Mouse (Mus musculus) small intestine, adult 2 months (tissue): ENCODE results near the gene Il16. TPM values are rescaled to one million over a fixed set of nuclear protein-coding genes. Genes with fewer than 3 reads are reported as not detected.

Source experiments
- H3K27ac ChIP-seq: fragments of 200-500 bp; 2 replicates; pipeline ENCODE4 v1.5.1; 2012; ENCODE audit warnings: low read depth, low read length, control low read depth, inconsistent platforms; ENCODE audit not compliant: insufficient read depth
- H3K27me3 ChIP-seq: fragments of 200-500 bp; 2 replicates; pipeline ENCODE4 v1.6.1; 2012; ENCODE audit warnings: mild to moderate bottlenecking, moderate library complexity, low read length, inconsistent platforms; ENCODE audit not compliant: control insufficient read depth, insufficient read depth
- H3K36me3 ChIP-seq: fragments of 200-500 bp; 2 replicates; pipeline ENCODE4 v1.6.1; 2012; ENCODE audit warnings: mild to moderate bottlenecking, low read length, control low read depth, inconsistent platforms; ENCODE audit not compliant: control insufficient read depth, insufficient read depth
- H3K4me1 ChIP-seq: fragments of 200-500 bp; 2 replicates; pipeline ENCODE4 v1.6.1; 2012; ENCODE audit warnings: low read length, inconsistent platforms, mixed read lengths; ENCODE audit not compliant: control insufficient read depth, insufficient read depth, insufficient read length
- H3K4me3 ChIP-seq: fragments of 200-500 bp; 2 replicates; pipeline ENCODE4 v1.5.1; 2012; ENCODE audit warnings: low read depth, mild to moderate bottlenecking, control low read depth, inconsistent platforms, low read length, moderate library complexity
- CTCF ChIP-seq: fragments of 200-500 bp; IDR thresholded peaks from 2 replicates; pipeline ENCODE4 v1.5.1; 2012; ENCODE audit warnings: low read depth, mild to moderate bottlenecking, control low read depth, inconsistent platforms, low read length, moderate library complexity, mixed read lengths; ENCODE audit not compliant: insufficient replicate concordance, insufficient read length; ENCODE audit errors: extremely low read depth
- POLR2A ChIP-seq: fragments of 200-500 bp; IDR thresholded peaks from 2 replicates; pipeline ENCODE4 v1.6.1; 2012; ENCODE audit warnings: low read depth, mild to moderate bottlenecking, control low read depth, inconsistent platforms, low read length, moderate library complexity
- WGBS: fragments of 180-500 bp; shearing (Covaris S2); methylation state at CpG from one replicate; pipeline ENCODE4 v1.1.7; 2018; 5-methylcytosine and 5-hydroxymethylcytosine counted together
- polyA plus RNA-seq: library from polyadenylated mRNA; depleted of rRNA; stranded (reverse); fragments of >200 nt; gene quantifications from 2 replicates; pipeline ENCODE4 v1.2.3, GENCODE M21; 2012

The Il16 gene
- polyA plus RNA-seq, 1 experiment = 6.3 TPM

- H3K36me3 ChIP-seq = no peaks in the 10 kb centered on the region
- H3K4me1 ChIP-seq = no peaks in the 10 kb centered on the region
- no peak overlapping the region for H3K4me3 ChIP-seq
- WGBS = 16% methylated on average over 5 of the region's 5 CpGs
- TF ChIP-seq POLR2A (no peak), CTCF (no peak)
- H3K27ac ChIP-seq = no peak overlapping the region
- H3K27me3 ChIP-seq = no peaks in the 10 kb centered on the region
Observed at GRCm38 (mm10) chr7:83774721-83775120, 29.2 kb upstream of the Il16 start.

GRCm38 (mm10) chr7:83763674-83764073, 18.1 kb upstream of the Il16 start:
- Histone ChIP-seq H3K4me3 (no peak overlapping the region), H3K4me1 (no peaks in the 10 kb centered on the region), H3K36me3 (no peaks in the 10 kb centered on the region), H3K27me3 (no peaks in the 10 kb centered on the region), H3K27ac (no peak overlapping the region)
- no peak for TF ChIP-seq CTCF
- TF ChIP-seq POLR2A = no peak
- WGBS = 69% methylated on average over 3 of the region's 3 CpGs

GRCm38 (mm10) chr7:83762336-83762735, 16.8 kb upstream of the Il16 start:
- Histone ChIP-seq H3K27me3 (no peaks in the 10 kb centered on the region), H3K4me3 (no peak overlapping the region), H3K27ac (no peak overlapping the region), H3K36me3 (no peaks in the 10 kb centered on the region), H3K4me1 (no peaks in the 10 kb centered on the region)
- TF ChIP-seq POLR2A (no peak), CTCF (no peak)
- 84% methylated on average over 5 of the region's 5 CpGs for WGBS

- TF ChIP-seq POLR2A (no peak), CTCF (no peak)
- no peaks in the 10 kb centered on the region for H3K27me3 ChIP-seq
- H3K36me3 ChIP-seq = no peaks in the 10 kb centered on the region
- H3K27ac ChIP-seq = no peak overlapping the region
- H3K4me1 ChIP-seq = no peaks in the 10 kb centered on the region
- WGBS = 53% methylated on average over 1 of the region's 1 CpGs
- no peak overlapping the region for H3K4me3 ChIP-seq
Observed at GRCm38 (mm10) chr7:83751055-83751454, 5.5 kb upstream of the Il16 start.

- Histone ChIP-seq H3K36me3 (no peaks in the 10 kb centered on the region), H3K4me1 (no peaks in the 10 kb centered on the region), H3K4me3 (no peak overlapping the region), H3K27me3 (no peaks in the 10 kb centered on the region), H3K27ac (no peak overlapping the region)
- 87% methylated on average over 1 of the region's 1 CpGs for whole genome bisulfite sequencing
- no peak for TF ChIP-seq POLR2A
- no peak for TF ChIP-seq CTCF
Observed at GRCm38 (mm10) chr7:83748405-83748804, 2.9 kb upstream of the Il16 start.

- Histone ChIP-seq H3K4me3 (no peak overlapping the region), H3K27ac (no peak overlapping the region), H3K4me1 (no peaks in the 10 kb centered on the region), H3K27me3 (no peaks in the 10 kb centered on the region), H3K36me3 (no peaks in the 10 kb centered on the region)
- no peak for TF ChIP-seq CTCF
- no peak for TF ChIP-seq POLR2A
- 45% methylated on average over 8 of the region's 8 CpGs for WGBS
Observed at GRCm38 (mm10) chr7:83746107-83746687, 671 bp upstream of the Il16 start.

- Histone ChIP-seq H3K4me3 (peak overlapping the region; percentile 23; the same call in 1 of the 2 replicates), H3K27ac (peak overlapping the region; percentile 57)
Observed at GRCm38 (mm10) chr7:83745065-83745412, 487 bp downstream of the Il16 start.

More at GRCm38 (mm10) chr7:83745065-83745412, 487 bp downstream of the Il16 start:
- H3K4me1 ChIP-seq = no peaks in the 10 kb centered on the region
- TF ChIP-seq CTCF = no peak
- no peak for TF ChIP-seq POLR2A
- WGBS = 61% methylated on average over 9 of the region's 9 CpGs
- no peaks in the 10 kb centered on the region for H3K36me3 ChIP-seq
- no peaks in the 10 kb centered on the region for H3K27me3 ChIP-seq
